Mouse (Mus musculus) myocyte (in vitro differentiated cells): Measurements from ENCODE around the gene V1ra8. TPM values are rescaled to one million over a fixed set of nuclear protein-coding genes. Genes with fewer than 3 reads are reported as not detected.
"Not testable (repeated sequence)": the region's sequence is repeated elsewhere in the genome, so short reads cannot be mapped to it uniquely, and the experiment has no call there.

ENCODE experiments used
- H3K27me3 ChIP-seq: one replicate; pipeline ENCODE4 v1.6.1; 2011; ENCODE audit not compliant: control insufficient read depth, insufficient read depth, insufficient read length
- H3K36me3 ChIP-seq: one replicate; pipeline ENCODE4 v1.6.1; 2011; ENCODE audit not compliant: control insufficient read depth, insufficient read depth
- H3K4me2 ChIP-seq: one replicate; pipeline ENCODE4 v1.6.1; 2011; ENCODE audit warnings: low read depth, control low read depth
- H3K4me3 ChIP-seq: one replicate; pipeline ENCODE4 v1.5.1; 2011; ENCODE audit warnings: mild to moderate bottlenecking, control low read depth, moderate library complexity
- H3K79me2 ChIP-seq: one replicate; pipeline ENCODE4 v1.6.1; 2011; ENCODE audit not compliant: control insufficient read depth, insufficient read depth
- H3ac ChIP-seq: one replicate; pipeline ENCODE4 v1.6.1; 2011; ENCODE audit not compliant: control insufficient read depth, insufficient read length
- CEBPB ChIP-seq: IDR thresholded peaks from 2 replicates; pipeline ENCODE4 v1.6.1; 2011; ENCODE audit warnings: mild to moderate bottlenecking, moderate library complexity; ENCODE audit not compliant: poor library complexity, insufficient read depth, severe bottlenecking
- E2F4 ChIP-seq: IDR thresholded peaks from one replicate; pipeline ENCODE4 v1.6.1; 2011; ENCODE audit warnings: mild to moderate bottlenecking, control low read depth, moderate library complexity; ENCODE audit not compliant: insufficient read depth
- MAX ChIP-seq: IDR thresholded peaks from one replicate; pipeline ENCODE4 v1.6.1; 2011; ENCODE audit warnings: low read depth, mild to moderate bottlenecking, control low read depth
- MYOD1 ChIP-seq, 3 experiments: IDR thresholded peaks; one replicate each; pipeline ENCODE4 v1.6.1; 2011; ENCODE audit warnings: control low read depth in 2 of 3, low read depth in 2 of 3, mild to moderate bottlenecking in 2 of 3, moderate library complexity in 1 of 3; ENCODE audit not compliant: insufficient read length in 2 of 3, control insufficient read depth in 1 of 3
- MYOG ChIP-seq, 3 experiments: IDR thresholded peaks; one replicate each; pipeline ENCODE4 v1.6.1; 2011; ENCODE audit warnings: control low read depth in 2 of 3, low read depth in 2 of 3, mild to moderate bottlenecking in 2 of 3; ENCODE audit not compliant: insufficient read length in 2 of 3, control insufficient read depth in 1 of 3, insufficient read depth in 1 of 3
- POLR2A ChIP-seq: IDR thresholded peaks from one replicate; pipeline ENCODE4 v1.6.1; 2011; ENCODE audit warnings: low read depth, mild to moderate bottlenecking, control low read depth, moderate library complexity; ENCODE audit not compliant: insufficient read length
- POLR2AphosphoS2 ChIP-seq: IDR thresholded peaks from one replicate; pipeline ENCODE4 v1.6.1; 2011; ENCODE audit warnings: low read depth, control low read depth; ENCODE audit not compliant: insufficient read length
- REST ChIP-seq: IDR thresholded peaks from one replicate; pipeline ENCODE4 v1.6.1; 2011; ENCODE audit warnings: mild to moderate bottlenecking, control low read depth, moderate library complexity; ENCODE audit not compliant: insufficient read depth, insufficient read length
- SRF ChIP-seq: IDR thresholded peaks from one replicate; pipeline ENCODE4 v1.6.1; 2011; ENCODE audit warnings: low read depth; ENCODE audit not compliant: control insufficient read depth, insufficient read length
- TCF12 ChIP-seq: IDR thresholded peaks from one replicate; pipeline ENCODE4 v1.6.1; 2011; ENCODE audit warnings: mild to moderate bottlenecking, control low read depth; ENCODE audit not compliant: poor library complexity, insufficient read depth, severe bottlenecking
- TCF3 ChIP-seq: IDR thresholded peaks from one replicate; pipeline ENCODE4 v1.6.1; 2011; ENCODE audit warnings: low read depth, control low read depth; ENCODE audit not compliant: insufficient read length
- USF1 ChIP-seq: IDR thresholded peaks from one replicate; pipeline ENCODE4 v1.6.1; 2011; ENCODE audit warnings: low read depth, mild to moderate bottlenecking, control low read depth, moderate library complexity
- polyA plus RNA-seq: library from polyadenylated mRNA; unstranded; fragments of >200 nt; fragmentation: generic; extraction: Trizol; gene quantifications from one replicate; pipeline ENCODE4 v1.2.1, GENCODE M21; 2012; ENCODE audit warnings: missing spikeins

The V1ra8 gene
- not detected for polyA plus RNA-seq

DNA sequence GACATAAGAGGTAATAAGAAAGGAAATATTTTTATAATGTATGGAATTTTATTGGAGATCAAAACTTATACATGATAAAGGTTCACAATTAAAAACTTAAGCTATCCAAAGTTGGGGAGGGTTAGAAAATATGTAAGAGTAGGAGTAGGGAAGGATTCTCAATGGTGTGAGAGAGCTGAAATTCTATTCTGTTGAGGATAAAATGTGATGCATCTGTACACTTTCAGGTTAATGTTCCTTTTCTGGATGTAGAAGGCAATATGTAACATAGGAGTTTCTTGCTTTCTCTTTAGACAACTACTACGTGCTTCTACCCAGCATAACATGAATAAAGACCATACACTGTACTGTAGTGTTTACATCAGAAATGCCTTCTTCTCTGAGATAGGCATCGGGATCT is at the start of gene V1ra8:
TSS of gene V1ra8 (plus strand) at position 301 of the 400 bp plus-strand sequence.
- not testable (repeated sequence) for H3K4me2 ChIP-seq, H3K27me3 ChIP-seq, H3K79me2 ChIP-seq, H3K36me3 ChIP-seq, H3K4me3 ChIP-seq, H3ac ChIP-seq

DNA sequence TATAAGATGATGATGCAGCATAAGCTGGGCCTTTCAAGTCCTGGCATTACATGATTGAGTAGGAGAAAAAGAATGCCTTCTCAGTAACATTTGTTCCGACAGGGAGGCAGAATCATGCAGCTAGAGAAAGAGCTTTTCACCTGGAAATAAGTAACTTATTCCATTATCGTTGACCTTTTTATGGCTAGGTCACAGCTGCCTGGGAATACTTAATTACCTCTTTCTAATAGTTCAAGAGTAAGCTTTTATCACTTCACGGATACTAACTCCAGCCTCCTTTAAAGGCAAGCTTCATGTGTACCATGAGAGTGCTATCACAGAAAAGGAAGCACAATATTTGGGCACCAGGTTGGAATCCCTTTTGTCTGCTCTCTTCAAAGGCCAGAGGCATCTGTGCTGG is 42.5 kb upstream of the V1ra8 start:
- TF ChIP-seq USF1 (no peak), POLR2A (no peak), TCF12 (no peak), CEBPB (no peak), MYOD1 (IDR thresholded peaks at IDR 0.05; ENCODE audit: control insufficient read depth in 1 of 3, insufficient read length in 2 of 3, low read depth in 2 of 3) (no peak), REST (no peak), SRF (no peak), TCF3 (no peak), MYOG (IDR thresholded peaks at IDR 0.05; ENCODE audit: control insufficient read depth in 1 of 3, insufficient read depth in 1 of 3, insufficient read length in 2 of 3, low read depth in 2 of 3) (no peak), POLR2AphosphoS2 (no peak), E2F4 (no peak), MAX (no peak)
- no peak overlapping the region for H3K4me3 ChIP-seq
- no peaks in the 10 kb centered on the region for H3K79me2 ChIP-seq
- H3ac ChIP-seq: no peak overlapping the region
- no peak overlapping the region for H3K4me2 ChIP-seq
- H3K36me3 ChIP-seq: no peaks in the 10 kb centered on the region
- H3K27me3 ChIP-seq: no peaks in the 10 kb centered on the region

DNA sequence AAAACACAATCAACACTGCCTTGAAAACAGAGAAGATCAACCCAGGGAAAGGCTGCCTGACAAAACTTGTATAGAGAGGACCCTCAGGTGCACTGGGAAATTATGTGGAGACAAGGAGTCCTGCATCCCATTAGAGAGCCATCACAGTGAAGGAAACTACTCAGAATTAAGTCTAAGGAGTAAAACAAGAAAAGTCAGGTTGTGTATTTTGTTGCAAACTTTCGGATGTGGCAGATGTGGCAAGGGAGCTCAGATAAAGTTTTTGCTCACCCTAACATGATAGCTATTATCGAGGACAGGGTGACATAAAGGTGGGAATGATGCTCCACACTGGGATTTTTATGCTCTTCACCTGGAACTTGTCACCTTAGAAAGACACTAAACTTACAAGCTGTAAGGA is 28.1 kb upstream of the V1ra8 start, which contains the start of gene Vmn1r52:
TSS of gene Vmn1r52 (plus strand) at position 301 of the 400 bp plus-strand sequence.
- TF ChIP-seq SRF (no peak), CEBPB (no peak), MYOD1 (IDR thresholded peaks at IDR 0.05; ENCODE audit: control insufficient read depth in 1 of 3, insufficient read length in 2 of 3, low read depth in 2 of 3) (no peak), MYOG (IDR thresholded peaks at IDR 0.05; ENCODE audit: control insufficient read depth in 1 of 3, insufficient read depth in 1 of 3, insufficient read length in 2 of 3, low read depth in 2 of 3) (no peak), POLR2A (no peak), POLR2AphosphoS2 (no peak), E2F4 (no peak), TCF3 (no peak), USF1 (no peak)
- no peaks in the 10 kb centered on the region for H3K36me3 ChIP-seq
- no peaks in the 10 kb centered on the region for H3K79me2 ChIP-seq
- no peaks in the 10 kb centered on the region for H3K27me3 ChIP-seq
- no peak within 1 kb of the TSS for H3K4me2 ChIP-seq
- H3ac ChIP-seq: no peak within 1 kb of the TSS
- no peak within 1 kb of the TSS for H3K4me3 ChIP-seq

DNA sequence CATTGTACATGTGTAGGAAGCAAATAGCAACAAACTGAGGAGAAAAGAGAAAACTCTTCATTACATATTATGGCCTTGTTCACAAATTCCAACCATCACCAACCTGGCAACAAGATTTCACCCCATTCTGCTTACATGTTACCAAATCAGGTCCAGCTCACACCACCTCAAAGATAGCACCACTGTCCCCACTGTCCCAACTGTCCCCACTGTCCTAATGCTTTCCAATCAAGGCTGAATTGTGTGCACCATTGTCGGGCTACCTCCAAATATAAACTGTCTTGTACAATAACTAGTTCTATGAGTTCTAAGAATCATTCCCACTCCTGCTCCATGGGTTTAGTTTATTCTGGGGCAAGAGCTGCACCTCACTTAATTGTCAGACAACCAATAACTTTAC is 21.7 kb downstream of the V1ra8 start, which contains the start of gene Vmn1r53:
TSS of gene Vmn1r53 (minus strand) at position 101 of the 400 bp plus-strand sequence.
- Histone ChIP-seq H3K27me3 (no peaks in the 10 kb centered on the region), H3K4me3 (no peak within 1 kb of the TSS), H3K79me2 (no peaks in the 10 kb centered on the region), H3K36me3 (no peaks in the 10 kb centered on the region), H3K4me2 (no peak within 1 kb of the TSS), H3ac (no peak within 1 kb of the TSS)
- TF ChIP-seq USF1: no peak

DNA sequence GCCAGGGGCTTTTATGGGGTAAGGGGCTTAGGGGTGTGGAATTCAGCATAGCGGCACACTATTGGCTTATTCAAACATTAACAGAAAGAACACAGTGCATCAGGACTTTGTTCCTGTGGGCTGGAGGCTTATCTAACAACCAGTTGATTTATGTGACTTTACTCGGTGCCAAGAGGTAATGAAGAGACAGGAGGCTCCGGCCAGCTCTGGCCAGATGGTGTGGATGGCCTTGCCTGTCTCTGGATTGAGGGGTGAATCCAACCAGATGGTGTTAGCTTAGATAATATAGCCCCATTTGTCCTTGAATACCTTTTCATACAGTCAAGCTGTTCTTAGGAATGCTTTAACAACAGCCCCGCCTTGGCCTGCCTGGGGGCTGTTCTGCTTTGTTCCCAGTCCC is 29.5 kb downstream of the V1ra8 start:
- H3K4me3 ChIP-seq, H3K4me2 ChIP-seq, H3K36me3 ChIP-seq, H3ac ChIP-seq, H3K79me2 ChIP-seq, H3K27me3 ChIP-seq: not testable (repeated sequence)

DNA sequence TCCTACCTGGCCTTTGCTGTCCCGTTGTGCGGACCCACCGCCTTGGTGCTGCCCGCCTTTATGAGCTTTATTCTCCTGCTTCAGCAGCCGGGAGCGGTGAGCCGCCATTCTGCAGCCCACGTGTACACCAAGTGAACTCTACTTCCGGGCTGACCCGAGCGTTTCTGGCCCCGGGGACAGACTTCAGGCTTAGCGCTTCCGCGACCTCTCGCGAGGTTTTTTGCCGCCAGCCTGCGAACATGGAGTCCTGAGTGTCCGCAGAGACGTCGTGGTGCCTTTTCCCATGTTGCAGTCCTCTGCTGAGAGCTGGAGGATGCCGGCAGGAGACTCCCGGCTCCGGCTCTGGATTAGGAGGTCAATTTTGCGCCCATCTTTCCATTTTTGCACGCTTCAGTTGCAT is 30.1 kb downstream of the V1ra8 start:
- TF ChIP-seq SRF: no peak
- no peak for TF ChIP-seq POLR2A
- no peak for TF ChIP-seq MAX
- no peak for TF ChIP-seq TCF12
- TF ChIP-seq MYOD1 (IDR thresholded peaks at IDR 0.05; ENCODE audit: control insufficient read depth in 1 of 3, insufficient read length in 2 of 3, low read depth in 2 of 3): no peak
- TF ChIP-seq POLR2AphosphoS2: no peak
- TF ChIP-seq REST: no peak
- no peak for TF ChIP-seq MYOG (IDR thresholded peaks at IDR 0.05; ENCODE audit: control insufficient read depth in 1 of 3, insufficient read depth in 1 of 3, insufficient read length in 2 of 3, low read depth in 2 of 3)
- no peak for TF ChIP-seq USF1
- no peak for TF ChIP-seq E2F4
- TF ChIP-seq TCF3: no peak
- no peaks in the 10 kb centered on the region for H3K36me3 ChIP-seq
- no peaks in the 10 kb centered on the region for H3K27me3 ChIP-seq
- no peak overlapping the region for H3K4me3 ChIP-seq
- H3ac ChIP-seq: no peak overlapping the region
- H3K4me2 ChIP-seq: no peak overlapping the region
- H3K79me2 ChIP-seq: no peaks in the 10 kb centered on the region
